17 mouse cellular contexts compared by ENCODE assay signal in the genomic region with DNA sequence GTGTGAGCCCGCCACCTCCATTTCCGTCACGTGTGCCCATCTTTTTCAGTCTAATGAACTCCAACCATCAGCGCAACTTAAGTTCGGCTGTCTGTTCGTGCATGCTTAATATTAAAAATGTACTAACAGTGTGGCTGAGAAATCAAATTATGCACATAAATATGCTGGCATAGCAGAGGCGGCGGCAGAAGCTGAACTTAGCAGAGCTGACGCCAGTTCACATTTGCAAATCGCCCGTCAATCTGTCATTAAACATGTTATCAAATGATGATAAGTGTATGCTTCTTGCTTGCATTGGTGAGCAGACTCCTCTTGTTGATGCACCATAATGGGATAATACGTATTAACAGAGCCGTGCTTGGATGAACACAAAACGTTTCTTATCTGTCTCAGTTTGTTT.
DNase-seq lines count a peak whose midpoint lies in the region; ATAC-seq and TF ChIP-seq lines count a peak whose summit lies in the region.
"Had no signal": no experiment of that assay in that cellular context is flagged by ENCODE, and none has a peak within 500 bp of the region (broad histone marks: within the 10 kb centered on the region; RNA-seq: fewer than 3 reads in every experiment).

No protein-coding gene starts in this region.

- H3K9ac ChIP-seq in midbrain, embryonic 13.5 days (replicated peaks), result no peak overlapping the region
- no peak overlapping the region for H3K9ac ChIP-seq in midbrain, postnatal 0 days (replicated peaks; ENCODE audit: low read length, poor library complexity, severe bottlenecking)
- no peak overlapping the region for H3K9ac ChIP-seq in forebrain, embryonic 15.5 days (replicated peaks)
- H3K9ac ChIP-seq: liver, postnatal 0 days had no signal

- 0 out of 2 replicates have a peak, but pooled peaks cover 8% of the 10 kb centered on the region for H3K4me1 ChIP-seq in midbrain, embryonic 13.5 days (replicated peaks)
- no peaks in the 10 kb centered on the region for H3K4me1 ChIP-seq in midbrain, postnatal 0 days (ENCODE audit: insufficient read depth, low read length)
- H3K4me1 ChIP-seq in forebrain, embryonic 15.5 days, result peaks cover 17% of the 10 kb centered on the region; the same call in 1 of the 2 replicates
- peaks cover 17% of the 10 kb centered on the region for H3K4me1 ChIP-seq in embryonic facial prominence, embryonic 10.5 days
- H3K4me1 ChIP-seq: megakaryocyte, embryonic 14.5 days had no signal

- ATAC-seq in midbrain, embryonic 13.5 days, result no peak
- no peak for ATAC-seq in midbrain, postnatal 0 days (ENCODE audit: low FRiP score)
- peak; percentile 60; the same call in 1 of the 2 replicates for ATAC-seq in forebrain, embryonic 15.5 days (replicated peaks)
- ATAC-seq: liver, postnatal 0 days had no signal

- H3K9me3 ChIP-seq in midbrain, embryonic 13.5 days, result 0 out of 2 replicates have a peak, but pooled peaks cover 5% of the 10 kb centered on the region
- no peaks in the 10 kb centered on the region for H3K9me3 ChIP-seq in midbrain, postnatal 0 days (ENCODE audit: low read length)
- no peaks in the 10 kb centered on the region for H3K9me3 ChIP-seq in forebrain, embryonic 15.5 days
- no peaks in the 10 kb centered on the region for H3K9me3 ChIP-seq in embryonic facial prominence, embryonic 10.5 days

- DNase-seq in midbrain, postnatal 0 days (ENCODE audit: low spot score), result no peak
- DNase-seq in brain, adult 2 months (ENCODE audit: low read depth, low spot score), result peak; percentile 20
- DNase-seq in layer of hippocampus, postnatal 36 days, result peak; percentile 15 to 17
- no peak for DNase-seq in embryonic facial prominence, embryonic 10.5 days (ENCODE audit: low spot score)
- DNase-seq in heart, adult 8-10 months (ENCODE audit: low spot score), result no peak
- DNase-seq: cerebellum, adult 11 months; cerebellum, postnatal 14 days; embryo, embryonic 11 days; gastrocnemius, postnatal 25 days; liver, postnatal 0 days; lung, postnatal 14 days; right cerebral cortex, postnatal 14 days; thymus, postnatal 25 days had no signal

- no peaks in the 10 kb centered on the region for H3K27me3 ChIP-seq in midbrain, embryonic 13.5 days
- no peaks in the 10 kb centered on the region for H3K27me3 ChIP-seq in midbrain, postnatal 0 days (ENCODE audit: insufficient read depth, low read length)
- H3K27me3 ChIP-seq in forebrain, embryonic 15.5 days, result no peaks in the 10 kb centered on the region
- H3K27me3 ChIP-seq in embryonic facial prominence, embryonic 10.5 days (replicated peaks; ENCODE audit: low read depth, poor library complexity, severe bottlenecking), result no peaks in the 10 kb centered on the region
- H3K27me3 ChIP-seq: megakaryocyte, embryonic 14.5 days had no signal

- H3K4me3 ChIP-seq in midbrain, embryonic 13.5 days (replicated peaks), result no peak overlapping the region
- no peak overlapping the region for H3K4me3 ChIP-seq in midbrain, postnatal 0 days (ENCODE audit: low read depth, low read length)
- no peak overlapping the region for H3K4me3 ChIP-seq in forebrain, embryonic 15.5 days
- H3K4me3 ChIP-seq in embryonic facial prominence, embryonic 10.5 days, result no peak overlapping the region
- H3K4me3 ChIP-seq: megakaryocyte, embryonic 14.5 days had no signal

- WGBS in midbrain, embryonic 13.5 days, result 76% methylated on average over 14 of the region's 14 CpGs
- 61% methylated on average over 14 of the region's 14 CpGs for WGBS in midbrain, postnatal 0 days
- 49% methylated on average over 14 of the region's 14 CpGs for WGBS in forebrain, embryonic 15.5 days
- 90% methylated on average over 14 of the region's 14 CpGs for WGBS in embryonic facial prominence, embryonic 10.5 days

- H3K36me3 ChIP-seq in midbrain, embryonic 13.5 days, result no peaks in the 10 kb centered on the region
- no peaks in the 10 kb centered on the region for H3K36me3 ChIP-seq in midbrain, postnatal 0 days (ENCODE audit: insufficient read depth, low read length)
- no peaks in the 10 kb centered on the region for H3K36me3 ChIP-seq in forebrain, embryonic 15.5 days
- H3K36me3 ChIP-seq in embryonic facial prominence, embryonic 10.5 days (replicated peaks), result no peaks in the 10 kb centered on the region

- H3K4me2 ChIP-seq in midbrain, embryonic 13.5 days (replicated peaks), result no peak overlapping the region
- H3K4me2 ChIP-seq in midbrain, postnatal 0 days (ENCODE audit: low read depth, low read length, poor library complexity, severe bottlenecking), result no peak overlapping the region
- no peak overlapping the region for H3K4me2 ChIP-seq in forebrain, embryonic 15.5 days (replicated peaks)

- no peak for TF ChIP-seq CTCF in midbrain, postnatal 0 days (IDR thresholded peaks at IDR 0.05)

- peak overlapping the region; percentile 47; the same call in 1 of the 2 replicates for H3K27ac ChIP-seq in midbrain, embryonic 13.5 days
- H3K27ac ChIP-seq in midbrain, postnatal 0 days (ENCODE audit: low read depth, low read length), result no peak overlapping the region
- H3K27ac ChIP-seq in forebrain, embryonic 15.5 days (replicated peaks), result peak overlapping the region; percentile 12; the same call in 1 of the 2 replicates
- no peak overlapping the region for H3K27ac ChIP-seq in embryonic facial prominence, embryonic 10.5 days (replicated peaks)
- H3K27ac ChIP-seq: stomach, postnatal 0 days had no signal

Comparison
In these comparisons a context has a peak if more than half of its experiments do, and no peak if none do; other contexts are left out.
1. H3K27ac ChIP-seq: peak in midbrain, embryonic 13.5 days (single experiment) and forebrain, embryonic 15.5 days (single experiment); none in midbrain, postnatal 0 days (single experiment) and embryonic facial prominence, embryonic 10.5 days (single experiment).
2. DNase-seq: peak in brain, adult 2 months (single experiment) and layer of hippocampus, postnatal 36 days (2 of 2); none in midbrain, postnatal 0 days (single experiment), embryonic facial prominence, embryonic 10.5 days (single experiment) and heart, adult 8-10 months (single experiment).